Mouse (Mus musculus) gastrocnemius, adult 18-20 months (tissue): ENCODE results near the gene Brms1l. TPM values are rescaled to one million over a fixed set of nuclear protein-coding genes. Genes with fewer than 3 reads are reported as not detected.

Source experiments
- DNase-seq: peaks from one replicate; pipeline ENCODE4 v3.0.0; 2021; ENCODE audit warnings: low spot score
- microRNA-seq: library from miRNA; unstranded; fragments of <30 nt; microRNA quantifications from one replicate; pipeline ENCODE4 v1.2.0, GENCODE M21; 2021
- total RNA-seq, 2 experiments: library from RNA; stranded (reverse); gene quantifications; 2 replicates each; pipeline ENCODE4 v1.2.3; 2021

The Brms1l gene
- total RNA-seq, 2 experiments from 2014 or later = 20.3 to 20.5 TPM

DNA sequence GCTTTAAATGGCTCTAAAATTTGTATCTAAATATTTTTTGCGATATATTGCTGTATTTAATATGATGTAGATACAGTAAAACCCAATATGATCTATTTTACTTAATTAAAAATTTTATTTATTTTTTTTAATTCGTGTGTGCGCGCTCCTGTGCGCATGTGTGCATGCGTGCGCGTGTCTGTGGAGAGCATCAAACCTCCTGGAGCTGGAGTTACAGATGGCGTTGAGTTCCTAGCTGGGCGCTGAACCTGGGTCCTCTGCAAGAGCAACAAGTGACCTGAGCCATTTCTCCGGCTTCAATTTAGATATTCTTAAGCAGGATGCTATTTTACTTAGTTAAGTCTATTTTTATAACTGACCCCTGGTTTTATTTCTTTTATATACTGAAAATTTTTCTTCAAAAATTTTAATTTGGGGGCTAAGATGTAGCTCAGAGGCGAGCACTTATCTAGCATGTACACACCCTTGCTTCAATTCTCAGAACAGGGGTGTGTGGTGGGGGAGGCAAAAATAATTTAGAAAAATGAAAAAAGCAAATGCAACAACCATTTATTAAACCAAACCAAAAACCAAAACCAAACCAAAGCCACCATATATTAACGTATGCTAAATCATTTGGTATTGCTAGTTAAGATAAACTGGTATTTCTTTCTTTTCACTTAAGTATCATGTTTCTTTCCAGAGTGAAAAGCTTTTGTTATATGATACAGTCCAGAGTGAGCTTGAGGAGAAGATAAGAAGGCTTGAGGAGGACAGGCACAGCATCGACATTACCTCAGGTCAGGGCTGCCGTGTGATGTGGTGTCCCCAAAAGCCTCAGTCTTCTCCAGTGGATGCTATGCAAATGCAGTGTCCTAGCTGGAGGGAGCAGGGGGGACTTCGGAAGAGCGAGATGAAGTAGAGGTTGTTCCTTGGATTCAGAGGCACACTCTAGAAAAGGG is 23.6 kb downstream of the Brms1l start:
- DNase-seq = no peak

- DNase-seq = no peak
Measured at GRCm38 (mm10) chr12:55860631-55861030, 24.5 kb downstream of the Brms1l start.

DNA sequence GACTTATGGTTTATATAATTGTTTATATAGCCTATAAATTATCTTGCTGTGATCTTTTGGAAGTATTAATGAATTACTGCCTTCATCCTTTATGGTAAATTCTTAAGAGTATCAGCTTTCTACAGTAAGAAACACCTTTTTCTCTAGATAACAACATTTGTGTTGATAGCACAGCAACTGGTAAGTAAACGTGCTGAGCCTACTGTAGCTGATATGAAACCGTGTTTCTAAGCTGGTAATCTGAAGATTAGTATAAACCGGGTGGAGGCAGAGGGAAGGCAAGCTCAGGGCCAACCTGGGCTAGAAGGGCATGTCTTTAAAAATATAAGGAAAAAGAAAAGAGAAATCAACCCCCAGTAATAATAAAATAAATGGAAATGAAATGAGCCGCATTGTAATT is 31.6 kb downstream of the Brms1l start:
- DNase-seq = no peak

DNA sequence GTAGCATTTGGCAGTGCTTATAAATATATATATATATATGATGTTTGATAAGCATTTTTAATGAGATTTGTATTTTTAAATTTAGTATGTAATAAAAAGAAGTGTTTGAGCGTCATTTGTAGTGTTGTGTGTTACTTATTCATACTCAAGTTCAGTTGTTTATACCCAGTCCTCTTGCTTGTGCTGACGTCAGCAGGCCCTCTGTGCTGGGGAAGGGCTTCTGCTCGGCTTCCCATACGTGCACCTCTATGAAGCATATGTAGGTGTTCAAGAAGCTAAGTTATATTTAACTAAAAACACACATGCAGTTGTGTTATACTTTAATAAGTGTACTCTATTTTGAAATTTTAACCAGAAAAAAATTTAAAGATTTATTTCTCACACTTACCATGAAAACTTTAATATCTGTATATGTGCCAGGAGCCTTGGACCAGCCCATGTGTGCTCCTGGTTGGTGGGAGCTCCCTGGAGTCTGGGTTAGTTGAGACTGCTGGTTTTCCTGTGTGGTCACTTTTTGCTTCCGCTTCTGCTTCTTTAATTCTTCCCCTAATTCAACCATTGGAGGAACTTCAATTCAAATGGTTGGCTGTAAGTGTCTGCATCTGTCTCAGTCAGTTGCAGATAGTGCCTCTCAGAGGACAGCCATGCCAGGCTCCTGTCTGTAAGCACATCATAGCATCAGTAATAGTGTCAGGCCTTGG is 33.6 kb downstream of the Brms1l start:
- DNase-seq = no peak

- DNase-seq = no peak
Measured at GRCm38 (mm10) chr12:55885449-55885848, 49.3 kb downstream of the Brms1l start.

- DNase-seq = no peak
Measured at GRCm38 (mm10) chr12:55888570-55888969, 52.4 kb downstream of the Brms1l start.

DNA sequence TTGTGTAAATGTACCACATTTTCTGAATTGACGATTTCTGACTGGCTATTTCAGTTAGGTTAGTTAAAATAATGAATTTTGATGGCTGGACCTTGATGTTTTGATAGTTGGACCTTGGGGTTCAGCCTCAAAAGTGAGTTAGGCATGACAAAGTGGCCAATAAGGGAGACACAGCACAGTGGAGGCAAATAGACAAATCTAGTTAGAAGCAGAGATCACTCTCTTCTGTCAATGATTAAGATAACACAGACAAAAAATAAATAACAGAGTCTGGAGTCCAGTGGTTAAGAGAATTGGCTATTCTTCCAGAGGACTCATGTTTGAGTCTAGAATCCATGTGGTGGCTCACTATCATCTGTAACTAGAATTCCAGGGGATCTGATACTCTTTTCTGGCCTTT is 68.7 kb downstream of the Brms1l start:
- DNase-seq = no peak

DNA sequence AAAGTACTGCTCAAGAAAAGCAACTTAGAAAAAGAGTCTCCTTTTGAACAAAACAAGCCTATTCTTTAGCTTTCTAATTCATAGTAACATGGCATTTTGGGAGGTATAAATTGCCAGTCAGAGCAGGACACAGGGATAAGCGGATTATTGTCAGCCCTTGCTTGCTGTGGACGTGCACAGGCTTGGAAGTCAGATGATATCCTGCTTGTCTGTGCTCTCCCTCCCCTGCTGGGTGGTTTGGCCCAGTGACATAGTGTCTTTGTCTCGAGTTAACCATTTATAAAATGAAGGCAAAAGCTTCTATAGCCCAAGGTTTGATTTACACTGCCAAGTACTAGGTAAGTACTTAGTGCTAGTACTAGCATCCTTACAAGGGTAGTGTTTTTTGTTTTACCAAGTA is 76.0 kb downstream of the Brms1l start:
- DNase-seq = no peak

DNA sequence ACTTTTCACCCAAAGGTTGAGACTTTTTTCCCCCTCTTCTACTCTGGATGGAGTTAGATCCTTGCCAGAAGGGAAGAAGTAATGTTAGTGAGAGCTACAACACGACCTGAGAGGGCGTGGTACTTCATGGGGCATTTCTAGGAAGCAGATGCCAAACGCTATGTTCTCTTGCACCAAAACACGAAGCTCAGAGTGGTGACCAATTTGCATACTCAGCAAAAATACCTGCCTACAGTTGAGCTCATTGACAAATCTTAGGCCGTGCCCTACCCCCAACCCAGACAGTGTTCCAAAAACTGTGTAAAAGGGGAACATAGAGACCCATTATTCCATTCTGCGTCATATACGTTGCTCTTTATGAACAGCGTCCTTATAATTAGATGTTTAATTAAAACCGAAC is 77.1 kb downstream of the Brms1l start:
- no peak for DNase-seq

GRCm38 (mm10) chr12:55916250-55916649 is 80.1 kb downstream of the Brms1l start:
- no peak for DNase-seq

- DNase-seq = no peak
Measured at GRCm38 (mm10) chr12:55917020-55917419, 80.9 kb downstream of the Brms1l start.

Small RNAs within 50 kb of the gene (microRNA-seq; reads per million reads assigned to microRNA genes)
- gene Gm23394 = 1.4 reads per million

Other genes with a start within 250 kb of the Brms1l start
- not detected for gene Insm2, start 236.9 kb upstream of the Brms1l start, total RNA-seq
- gene Ralgapa1, start 15.2 kb upstream of the Brms1l start, total RNA-seq = 10 to 100 TPM; 41.5 to 41.9 TPM